Mouse (Mus musculus) spleen, adult 2 months (tissue): ENCODE measurements around the gene Mapk10.

Source experiments
- CTCF ChIP-seq: fragments of 200-500 bp; IDR thresholded peaks from 2 replicates; pipeline ENCODE4 v1.5.1; 2011; ENCODE audit warnings: mild to moderate bottlenecking, inconsistent platforms; ENCODE audit not compliant: insufficient read depth, insufficient read length, insufficient replicate concordance; ENCODE audit errors: extremely low read depth
- POLR2A ChIP-seq: fragments of 200-500 bp; IDR thresholded peaks from 2 replicates; pipeline ENCODE4 v1.6.1; 2011; ENCODE audit warnings: low read depth, low read length, inconsistent platforms

DNA sequence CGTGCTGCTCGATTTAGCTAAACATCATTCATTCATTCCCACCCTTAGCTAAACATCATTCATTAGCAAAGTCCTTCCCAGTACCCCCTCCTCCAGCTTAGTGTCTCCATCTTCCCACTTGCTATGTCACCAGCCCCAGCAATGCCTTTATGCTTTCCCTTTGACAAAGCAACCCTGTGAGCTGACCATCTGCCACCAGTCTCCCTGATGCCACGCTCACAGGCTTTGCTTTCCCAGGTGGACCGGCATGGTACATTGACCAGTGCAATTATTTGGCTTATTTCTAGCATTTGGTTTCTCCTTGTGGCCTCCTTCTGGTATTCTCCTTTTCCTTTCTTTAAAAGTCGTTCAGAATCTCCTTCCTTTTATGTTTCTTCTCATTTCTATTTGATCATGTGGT lies 284.3 kb downstream of the Mapk10 start:
- no peak for TF ChIP-seq CTCF
- no peak for TF ChIP-seq POLR2A
